Mouse (Mus musculus): ENCODE measurements at regions not wholly inside any gene's neighbourhood (a gene's known extent, or its start where the extent isn't known, plus 50 kb on each side); places are given as distances from the start of the nearest gene placed in this dataset.
"Not testable (repeated sequence)": the region's sequence is repeated elsewhere in the genome, so short reads cannot be mapped to it uniquely, and the experiment has no call there.

DNA sequence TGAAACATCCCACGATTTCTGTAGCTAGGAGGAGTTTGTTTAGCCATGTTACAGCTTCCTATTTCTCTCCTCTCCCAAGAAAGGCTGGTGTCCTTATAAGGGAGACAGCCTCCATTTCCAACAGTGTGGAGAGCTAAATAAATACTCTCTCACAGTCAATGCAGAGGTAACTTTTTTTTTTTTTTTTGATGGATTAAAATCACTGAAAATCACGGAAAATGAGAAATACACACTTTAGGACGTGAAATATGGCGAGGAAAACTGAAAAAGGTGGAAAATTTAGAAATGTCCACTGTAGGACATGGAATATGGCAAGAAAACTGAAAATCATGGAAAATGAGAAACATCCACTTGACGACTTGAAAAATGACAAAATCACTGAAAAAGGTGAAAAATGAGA, 200.1 kb downstream of the Rab10 start:
- not testable (repeated sequence) for TF ChIP-seq CTCF (IDR thresholded peaks at IDR 0.05; ENCODE audit: extremely low read depth, insufficient read depth, insufficient read length, insufficient replicate concordance); POLR2A (IDR thresholded peaks at IDR 0.05; ENCODE audit: low read depth, low read length)

Data from spleen, adult 2 months (tissue).